Mouse (Mus musculus) erythroblast, adult 5-6 weeks (primary cell): ENCODE measurements around the gene Msmo1. TPM values are rescaled to one million over a fixed set of nuclear protein-coding genes. Genes with fewer than 3 reads are reported as not detected.

Experiments used
- total RNA-seq, 2 experiments: library from RNA; stranded (forward) in 1 of 2; stranded (reverse) in 1 of 2; fragments of 150-400 nt in 1 of 2; fragments of 200-764, 138-1000 nt in 1 of 2; gene quantifications; 2 replicates each; pipeline versions ENCODE4 v1.2.3 to v1.2.4; 2015 to 2017; ENCODE audit warnings: low replicate concordance in 2 of 2

Gene Msmo1
- total RNA-seq, 2 experiments from 2014 or later = 15.8 to 18.7 TPM

Other genes starting within 250 kb of the Msmo1 start
- gene Cpe, start 40.7 kb downstream of the Msmo1 start, total RNA-seq (2015; ENCODE audit: low replicate concordance) = not detected in 2 replicates
- gene Cpe, start 40.7 kb downstream of the Msmo1 start, total RNA-seq (2017; ENCODE audit: low replicate concordance) = not detected in 2 replicates
- 4.8 and 5.0 TPM in 2 replicates for gene Klhl2, start 116.2 kb upstream of the Msmo1 start, total RNA-seq (2015; ENCODE audit: low replicate concordance)
- gene Klhl2, start 116.2 kb upstream of the Msmo1 start, total RNA-seq (2017; ENCODE audit: low replicate concordance) = 3.1 and 3.6 TPM in 2 replicates
- 10.9 and 14.6 TPM in 2 replicates for gene Tmem192, start 213.4 kb upstream of the Msmo1 start, total RNA-seq (2015; ENCODE audit: low replicate concordance)
- gene Tmem192, start 213.4 kb upstream of the Msmo1 start, total RNA-seq (2017; ENCODE audit: low replicate concordance) = 0.56 and 1.7 TPM in 2 replicates